In genomic region chr2:69823129-69823677, GRCm38 (mm10) we compare ENCODE assay signal across 8 mouse cellular contexts. TPM values are rescaled to one million over a fixed set of nuclear protein-coding genes. Genes with fewer than 3 reads are reported as not detected.
DNase-seq lines count a peak whose midpoint lies in the region; ATAC-seq lines count a peak whose summit lies in the region.

No protein-coding gene starts in this region.

- DNase-seq in layer of hippocampus, adult 11-12 months (ENCODE audit: low spot score): peak; percentile 27
- DNase-seq in layer of hippocampus, adult 9-10 months (ENCODE audit: low spot score): no peak
- DNase-seq in NIH3T3 (ENCODE audit: low read depth): peak; percentile 77
- DNase-seq in embryonic facial prominence, embryonic 14.5 days (ENCODE audit: low spot score): peak; percentile 79
- no peak for DNase-seq in hindbrain, embryonic 11.5 days (ENCODE audit: low spot score)
- DNase-seq in yolk sac, embryonic 10.5 days (ENCODE audit: low spot score): peak; percentile 38

- 4% methylated on average over 21 of the region's 45 CpGs for WGBS in embryonic facial prominence, embryonic 14.5 days
- 3% methylated on average over 33 of the region's 45 CpGs for WGBS in hindbrain, embryonic 11.5 days
- WGBS in limb, embryonic 15.5 days: 2% methylated on average over 44 of the region's 45 CpGs
- WGBS in midbrain, embryonic 16.5 days: 2% methylated on average over 45 of the region's 45 CpGs

- H3K9ac ChIP-seq in embryonic facial prominence, embryonic 14.5 days (ENCODE audit: low read depth, low read length): peak overlapping the region; percentile 95
- H3K9ac ChIP-seq in hindbrain, embryonic 11.5 days (ENCODE audit: low read depth, low read length): peak overlapping the region; percentile 95
- peak overlapping the region; percentile 86 for H3K9ac ChIP-seq in limb, embryonic 15.5 days
- H3K9ac ChIP-seq in midbrain, embryonic 16.5 days (ENCODE audit: low read depth, low read length): peak overlapping the region; percentile 96

- peak overlapping the region; percentile 96 for H3K27ac ChIP-seq in embryonic facial prominence, embryonic 14.5 days (replicated peaks; ENCODE audit: low read depth, low read length)
- peak overlapping the region; percentile 86 for H3K27ac ChIP-seq in hindbrain, embryonic 11.5 days (ENCODE audit: low read depth, low read length)
- peak overlapping the region; percentile 94 for H3K27ac ChIP-seq in limb, embryonic 15.5 days
- H3K27ac ChIP-seq in midbrain, embryonic 16.5 days (ENCODE audit: low read length): peak overlapping the region; percentile 98

- H3K36me3 ChIP-seq in embryonic facial prominence, embryonic 14.5 days (ENCODE audit: control insufficient read depth, insufficient read depth, low read length): peaks cover 16% of the 10 kb centered on the region
- no peaks in the 10 kb centered on the region for H3K36me3 ChIP-seq in hindbrain, embryonic 11.5 days (ENCODE audit: control insufficient read depth, insufficient read depth, low read length)
- peaks cover 8% of the 10 kb centered on the region; the same call in 1 of the 2 replicates for H3K36me3 ChIP-seq in limb, embryonic 15.5 days
- 0 out of 2 replicates have a peak, but pooled peaks cover 2% of the 10 kb centered on the region for H3K36me3 ChIP-seq in midbrain, embryonic 16.5 days (ENCODE audit: control insufficient read depth, insufficient read depth, low read length)

- peak overlapping the region; percentile 72 for H3K4me2 ChIP-seq in embryonic facial prominence, embryonic 14.5 days (ENCODE audit: low read depth, low read length)
- peak overlapping the region; percentile 91 for H3K4me2 ChIP-seq in hindbrain, embryonic 11.5 days (replicated peaks; ENCODE audit: low read depth, low read length)
- H3K4me2 ChIP-seq in limb, embryonic 15.5 days: peak overlapping the region; percentile 70
- H3K4me2 ChIP-seq in midbrain, embryonic 16.5 days (ENCODE audit: low read length): peak overlapping the region; percentile 77

- peaks cover 9% of the 10 kb centered on the region for H3K4me1 ChIP-seq in embryonic facial prominence, embryonic 14.5 days (ENCODE audit: control insufficient read depth, insufficient read depth, low read length)
- peaks cover 3% of the 10 kb centered on the region; the same call in 1 of the 2 replicates for H3K4me1 ChIP-seq in hindbrain, embryonic 11.5 days (replicated peaks; ENCODE audit: control insufficient read depth, insufficient read depth, low read length)
- H3K4me1 ChIP-seq in limb, embryonic 15.5 days: peaks cover 7% of the 10 kb centered on the region
- H3K4me1 ChIP-seq in midbrain, embryonic 16.5 days (ENCODE audit: control insufficient read depth, insufficient read depth, low read length): peaks cover 42% of the 10 kb centered on the region

- peak; percentile 84 for ATAC-seq in embryonic facial prominence, embryonic 14.5 days (ENCODE audit: low read depth)
- peak; percentile 86 for ATAC-seq in hindbrain, embryonic 11.5 days (ENCODE audit: low FRiP score)
- ATAC-seq in limb, embryonic 15.5 days (ENCODE audit: insufficient number of reproducible peaks, low FRiP score, low TSS enrichment, low read depth): peak; percentile 67
- peak; percentile 76 for ATAC-seq in midbrain, embryonic 16.5 days

- H3K4me3 ChIP-seq in embryonic facial prominence, embryonic 14.5 days (ENCODE audit: low read depth, low read length): peak overlapping the region; percentile 89
- H3K4me3 ChIP-seq in hindbrain, embryonic 11.5 days (ENCODE audit: low read depth, low read length): peak overlapping the region; percentile 79
- H3K4me3 ChIP-seq in limb, embryonic 15.5 days: peak overlapping the region; percentile 85
- peak overlapping the region; percentile 83 for H3K4me3 ChIP-seq in midbrain, embryonic 16.5 days (ENCODE audit: low read depth, low read length)

- H3K27me3 ChIP-seq in embryonic facial prominence, embryonic 14.5 days (replicated peaks; ENCODE audit: control insufficient read depth, insufficient read depth, low read length): no peaks in the 10 kb centered on the region
- H3K27me3 ChIP-seq in hindbrain, embryonic 11.5 days (ENCODE audit: control insufficient read depth, insufficient read depth, low read length): no peaks in the 10 kb centered on the region
- no peaks in the 10 kb centered on the region for H3K27me3 ChIP-seq in limb, embryonic 15.5 days
- no peaks in the 10 kb centered on the region for H3K27me3 ChIP-seq in midbrain, embryonic 16.5 days (ENCODE audit: control insufficient read depth, insufficient read depth, low read depth, low read length)

- no peaks in the 10 kb centered on the region for H3K9me3 ChIP-seq in embryonic facial prominence, embryonic 14.5 days (ENCODE audit: control insufficient read depth, low read length)
- H3K9me3 ChIP-seq in hindbrain, embryonic 11.5 days (ENCODE audit: control insufficient read depth, low read length): no peaks in the 10 kb centered on the region
- H3K9me3 ChIP-seq in limb, embryonic 15.5 days: no peaks in the 10 kb centered on the region
- no peaks in the 10 kb centered on the region for H3K9me3 ChIP-seq in midbrain, embryonic 16.5 days (replicated peaks; ENCODE audit: control insufficient read depth, low read length, poor library complexity, severe bottlenecking)

RNA-seq across cellular contexts. Expression of gene Klhl23, which starts 1.5 kb away (rescaled TPM):
- polyA plus RNA-seq in embryonic facial prominence, embryonic 14.5 days (2014; fragmentation: Nextera tagmentation; extraction: Ambion mirVana): 20.8 and 22.3 TPM in 2 replicates
- polyA plus RNA-seq in hindbrain, embryonic 11.5 days (2014; fragmentation: Nextera tagmentation; extraction: Ambion mirVana): 29.1 and 39.0 TPM in 2 replicates
- polyA plus RNA-seq in limb, embryonic 15.5 days (2015; fragmentation: Nextera tagmentation; extraction: Ambion mirVana): 21.9 and 25.3 TPM in 2 replicates
- polyA plus RNA-seq in midbrain, embryonic 16.5 days (2015; fragmentation: Nextera tagmentation; extraction: Ambion mirVana): 93.3 and 104 TPM in 2 replicates

RNA-seq across cellular contexts. Expression of gene Phospho2, which starts 33.8 kb away (rescaled TPM):
- polyA plus RNA-seq in embryonic facial prominence, embryonic 14.5 days (2014; fragmentation: Nextera tagmentation; extraction: Ambion mirVana): 24.9 and 27.0 TPM in 2 replicates
- polyA plus RNA-seq in hindbrain, embryonic 11.5 days (2014; fragmentation: Nextera tagmentation; extraction: Ambion mirVana): 41.5 and 45.1 TPM in 2 replicates
- 21.6 and 23.6 TPM in 2 replicates for polyA plus RNA-seq in limb, embryonic 15.5 days (2015; fragmentation: Nextera tagmentation; extraction: Ambion mirVana)
- polyA plus RNA-seq in midbrain, embryonic 16.5 days (2015; fragmentation: Nextera tagmentation; extraction: Ambion mirVana): 35.9 and 38.5 TPM in 2 replicates

RNA-seq across cellular contexts. Expression of gene Ccdc173, which starts 33.8 kb away (rescaled TPM):
- polyA plus RNA-seq in embryonic facial prominence, embryonic 14.5 days (2014; fragmentation: Nextera tagmentation; extraction: Ambion mirVana): 1.9 and 2.2 TPM in 2 replicates
- polyA plus RNA-seq in hindbrain, embryonic 11.5 days (2014; fragmentation: Nextera tagmentation; extraction: Ambion mirVana): 4.2 and 5.8 TPM in 2 replicates
- polyA plus RNA-seq in limb, embryonic 15.5 days (2015; fragmentation: Nextera tagmentation; extraction: Ambion mirVana): 1.5 and 1.7 TPM in 2 replicates
- 2.6 and 3.0 TPM in 2 replicates for polyA plus RNA-seq in midbrain, embryonic 16.5 days (2015; fragmentation: Nextera tagmentation; extraction: Ambion mirVana)

RNA-seq across cellular contexts. Expression of gene Ssb, which starts 38.2 kb away (rescaled TPM):
- polyA plus RNA-seq in embryonic facial prominence, embryonic 14.5 days (2014; fragmentation: Nextera tagmentation; extraction: Ambion mirVana): 293 and 303 TPM in 2 replicates
- polyA plus RNA-seq in hindbrain, embryonic 11.5 days (2014; fragmentation: Nextera tagmentation; extraction: Ambion mirVana): 408 and 410 TPM in 2 replicates
- polyA plus RNA-seq in limb, embryonic 15.5 days (2015; fragmentation: Nextera tagmentation; extraction: Ambion mirVana): 302 and 328 TPM in 2 replicates
- polyA plus RNA-seq in midbrain, embryonic 16.5 days (2015; fragmentation: Nextera tagmentation; extraction: Ambion mirVana): 241 and 245 TPM in 2 replicates

Comparison
In these comparisons a context has a peak if more than half of its experiments do, and no peak if none do; other contexts are left out.
1. DNase-seq: peak in layer of hippocampus, adult 11-12 months (single experiment), NIH3T3 (single experiment), embryonic facial prominence, embryonic 14.5 days (single experiment) and yolk sac, embryonic 10.5 days (single experiment); none in layer of hippocampus, adult 9-10 months (single experiment) and hindbrain, embryonic 11.5 days (single experiment).
2. Peak in every context shown above with its lines, with median percentiles within 50 percentile points of each other: ATAC-seq, H3K27ac ChIP-seq, H3K4me2 ChIP-seq, H3K4me3 ChIP-seq and H3K9ac ChIP-seq.